Mouse (Mus musculus): ENCODE results near the gene Trp53bp1. TPM values are rescaled to one million over a fixed set of nuclear protein-coding genes. Genes with fewer than 3 reads are reported as not detected.

Gene Trp53bp1
- total RNA-seq (2023), result 70.9 TPM

DNA sequence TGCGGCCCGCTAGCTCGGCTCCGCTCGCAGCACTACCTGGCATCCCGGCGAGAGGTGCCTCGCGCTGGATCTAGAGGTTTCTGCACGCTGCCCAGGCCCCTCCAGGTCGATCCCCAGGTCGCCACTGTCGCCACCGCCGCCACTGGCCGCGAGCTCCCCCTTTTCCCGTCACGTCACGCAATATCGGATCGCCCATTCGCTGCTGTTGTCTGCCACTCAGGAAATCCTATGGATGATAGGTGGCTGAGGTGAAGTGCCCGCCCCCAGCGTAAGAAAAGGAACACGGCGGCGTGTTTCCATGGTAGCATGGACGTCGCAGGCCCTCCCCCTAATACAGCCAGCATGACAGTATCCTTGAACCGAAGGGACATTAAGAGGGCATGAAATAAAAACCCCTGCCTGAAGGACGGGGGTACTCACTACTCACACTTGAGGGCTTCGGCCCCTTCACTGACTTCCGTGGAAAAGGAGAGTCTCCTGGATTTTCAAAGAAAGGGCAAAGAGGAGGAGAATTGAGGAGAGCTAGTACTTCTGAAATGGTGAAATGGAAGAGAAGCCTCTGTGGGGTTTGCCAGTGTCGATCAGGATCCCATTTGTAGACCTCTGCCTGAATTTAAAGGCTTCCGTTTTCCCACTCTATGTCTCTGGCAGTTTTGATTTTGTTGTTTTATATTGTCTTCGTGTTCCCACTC, at the start of gene Trp53bp1:
Trp53bp1 (minus strand) TSS at position 172 of the 692 bp plus-strand sequence.

GRCm38 (mm10) chr2:121288901-121289729, 17.9 kb upstream of the Trp53bp1 start, which contains the start of gene Map1a:
Map1a (plus strand) TSS chr2:121289600.

DNA sequence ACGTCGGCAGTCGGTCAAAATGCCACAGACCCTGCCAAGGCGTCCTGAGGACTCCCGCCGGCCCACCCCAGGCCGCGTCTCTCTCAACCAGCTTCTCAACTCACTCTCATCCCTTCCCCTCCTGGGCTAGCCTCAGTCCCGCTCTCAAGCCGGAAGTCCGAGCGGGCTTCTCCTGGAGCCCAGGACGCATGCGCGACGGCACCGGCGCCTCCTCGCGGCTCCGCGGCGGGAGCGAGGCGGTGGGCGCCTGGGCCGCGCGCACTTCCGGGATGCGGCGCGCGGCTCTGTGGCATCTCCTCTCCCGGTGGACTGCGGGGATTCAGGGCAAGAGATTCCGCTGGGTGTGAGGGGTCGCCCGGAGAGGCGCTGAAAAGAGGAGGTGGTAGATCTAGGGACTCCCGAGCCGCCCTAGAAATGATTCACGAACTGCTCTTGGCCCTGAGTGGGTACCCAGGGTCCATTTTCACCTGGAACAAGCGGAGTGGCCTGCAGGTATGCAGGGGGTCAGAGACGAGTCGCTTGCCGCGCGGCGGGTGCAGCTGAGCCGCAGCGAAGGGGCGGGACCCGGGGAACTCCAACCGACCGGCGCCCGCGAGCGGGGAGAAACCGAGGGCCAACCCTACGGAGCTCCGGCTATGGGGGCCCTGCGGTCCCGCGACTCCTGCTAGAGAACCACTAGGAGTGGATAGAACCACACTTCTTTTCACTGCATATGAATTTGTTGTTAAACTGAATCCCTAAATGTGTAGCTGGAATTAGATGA, 100.0 kb downstream of the Trp53bp1 start, which contains the start of gene Zscan29:
Zscan29 (minus strand) TSS at position 146 of the 763 bp plus-strand sequence.

GRCm38 (mm10) chr2:121170481-121170971, 100.7 kb downstream of the Trp53bp1 start, which contains the start of gene Tubgcp4:
Tubgcp4 (plus strand) TSS chr2:121170654.

Other genes with a start within 250 kb of the Trp53bp1 start
- gene Epb42, start 234.3 kb downstream of the Trp53bp1 start, total RNA-seq (2023), result 1.1 TPM
- gene Tgm5, start 185.6 kb downstream of the Trp53bp1 start, total RNA-seq (2023), result not detected
- not detected for gene Tgm7, start 161.6 kb downstream of the Trp53bp1 start, total RNA-seq (2023)
- gene Adal, start 131.0 kb downstream of the Trp53bp1 start, total RNA-seq (2023), result 17.3 TPM
- 11.8 TPM for gene Lcmt2, start 130.8 kb downstream of the Trp53bp1 start, total RNA-seq (2023)
- gene Tubgcp4, start 100.8 kb downstream of the Trp53bp1 start, total RNA-seq (2023), result 69.6 TPM
- gene Zscan29, start 100.3 kb downstream of the Trp53bp1 start, total RNA-seq (2023), result 26.8 TPM
- gene Map1a, start 18.2 kb upstream of the Trp53bp1 start, total RNA-seq (2023), result 0.55 TPM
- gene Ppip5k1, start 84.0 kb upstream of the Trp53bp1 start, total RNA-seq (2023), result 18.4 TPM
- not detected for gene Ckmt1, start 86.3 kb upstream of the Trp53bp1 start, total RNA-seq (2023)
- 1.0 TPM for gene Strc, start 115.8 kb upstream of the Trp53bp1 start, total RNA-seq (2023)
- 123 TPM for gene Pdia3, start 142.4 kb upstream of the Trp53bp1 start, total RNA-seq (2023)
- 2.4 TPM for gene Catsper2, start 142.4 kb upstream of the Trp53bp1 start, total RNA-seq (2023)
- 7.6 TPM for gene Ell3, start 172.9 kb upstream of the Trp53bp1 start, total RNA-seq (2023)
- 263 TPM for gene Serf2, start 177.8 kb upstream of the Trp53bp1 start, total RNA-seq (2023)
- 33.6 TPM for gene Hypk, start 181.9 kb upstream of the Trp53bp1 start, total RNA-seq (2023)
- 0.37 TPM for gene Serinc4, start 185.4 kb upstream of the Trp53bp1 start, total RNA-seq (2023)
- 43.2 TPM for gene Mfap1b, start 202.7 kb upstream of the Trp53bp1 start, total RNA-seq (2023)
- gene Mfap1a, start 235.3 kb upstream of the Trp53bp1 start, total RNA-seq (2023), result 49.8 TPM
- 17.5 TPM for gene Wdr76, start 235.3 kb upstream of the Trp53bp1 start, total RNA-seq (2023)

Measured in CD8-positive naive resting alpha-beta T cell, adult 57 days (primary cell).